Mouse (Mus musculus) hindbrain, embryonic 15.5 days (tissue): ENCODE data around the gene Prss54. TPM values are rescaled to one million over a fixed set of nuclear protein-coding genes. Genes with fewer than 3 reads are reported as not detected.

Experiments
- ATAC-seq: fragments of 200-750 bp; cut with Nextera tagmentation; 2 replicates; pipeline ENCODE4 v1.8.0; 2017; ENCODE audit warnings: low read depth, moderate number of reproducible peaks, moderate TSS enrichment; ENCODE audit not compliant: low FRiP score
- H3K27ac ChIP-seq: fragments of 300-500 bp; sonication (generic); replicated peaks from 2 replicates; pipeline ENCODE4 v1.5.1; 2015; ENCODE audit warnings: mild to moderate bottlenecking, inconsistent platforms
- H3K27me3 ChIP-seq: fragments of 300-500 bp; sonication (generic); 2 replicates; pipeline ENCODE4 v1.6.1; 2015; ENCODE audit warnings: control low read depth, inconsistent platforms
- H3K36me3 ChIP-seq: fragments of 300-500 bp; sonication (generic); 2 replicates; pipeline ENCODE4 v1.6.1; 2015; ENCODE audit warnings: control low read depth, inconsistent platforms
- H3K4me1 ChIP-seq: fragments of 300-500 bp; sonication (generic); replicated peaks from 2 replicates; pipeline ENCODE4 v1.6.1; 2015; ENCODE audit warnings: control low read depth, inconsistent platforms
- H3K4me2 ChIP-seq: fragments of 300-500 bp; sonication (generic); 2 replicates; pipeline ENCODE4 v1.6.1; 2015; ENCODE audit warnings: moderate library complexity, mild to moderate bottlenecking, inconsistent platforms
- H3K4me3 ChIP-seq: fragments of 300-500 bp; sonication (generic); 2 replicates; pipeline ENCODE4 v1.5.1; 2015; ENCODE audit warnings: mild to moderate bottlenecking, inconsistent platforms
- H3K9ac ChIP-seq: fragments of 300-500 bp; sonication (generic); 2 replicates; pipeline ENCODE4 v1.6.1; 2015; ENCODE audit warnings: inconsistent platforms
- H3K9me3 ChIP-seq: fragments of 300-500 bp; sonication (generic); 2 replicates; pipeline ENCODE4 v1.6.1; 2016; ENCODE audit warnings: control low read depth, inconsistent platforms
- WGBS: fragments of 180-500 bp; shearing (Covaris S2); methylation state at CpG from one replicate; pipeline ENCODE4 v1.1.7; 2015; 5-methylcytosine and 5-hydroxymethylcytosine counted together
- polyA plus RNA-seq: library from polyadenylated mRNA; unstranded; fragments of >200 nt; fragmentation: Nextera tagmentation; extraction: Ambion mirVana; gene quantifications from 2 replicates; pipeline ENCODE4 v1.2.1, GENCODE M21; 2015

The Prss54 gene
- polyA plus RNA-seq, 1 experiment from 2014 or later = not detected

DNA sequence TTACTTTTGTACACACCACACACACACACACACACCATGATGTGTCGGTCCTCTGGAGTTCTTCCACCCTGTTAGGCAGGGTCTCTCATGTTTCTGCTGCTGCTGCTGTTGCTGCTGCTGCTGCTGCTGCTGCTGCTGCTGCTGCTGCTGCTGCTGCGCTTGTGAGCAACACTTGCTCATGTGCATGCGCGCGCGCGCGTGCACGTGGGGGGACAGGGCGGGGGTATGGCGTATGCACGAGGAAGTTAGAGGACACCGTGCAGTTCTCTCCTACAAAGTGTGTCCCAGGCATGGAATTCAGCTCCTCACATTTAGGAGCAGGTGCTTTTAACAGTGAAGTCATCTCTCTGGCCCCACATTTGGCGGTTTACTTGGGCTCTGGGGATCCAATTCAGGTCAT, 19.0 kb upstream of the Prss54 start:
- H3K4me3 ChIP-seq = no peak overlapping the region
- H3K27ac ChIP-seq = no peak overlapping the region
- H3K9me3 ChIP-seq = no peaks in the 10 kb centered on the region
- ATAC-seq = no peak
- WGBS = 87% methylated on average over 14 of the region's 14 CpGs
- no peak overlapping the region for H3K9ac ChIP-seq
- H3K4me1 ChIP-seq = no peaks in the 10 kb centered on the region
- no peaks in the 10 kb centered on the region for H3K36me3 ChIP-seq
- no peaks in the 10 kb centered on the region for H3K27me3 ChIP-seq
- no peak overlapping the region for H3K4me2 ChIP-seq

DNA sequence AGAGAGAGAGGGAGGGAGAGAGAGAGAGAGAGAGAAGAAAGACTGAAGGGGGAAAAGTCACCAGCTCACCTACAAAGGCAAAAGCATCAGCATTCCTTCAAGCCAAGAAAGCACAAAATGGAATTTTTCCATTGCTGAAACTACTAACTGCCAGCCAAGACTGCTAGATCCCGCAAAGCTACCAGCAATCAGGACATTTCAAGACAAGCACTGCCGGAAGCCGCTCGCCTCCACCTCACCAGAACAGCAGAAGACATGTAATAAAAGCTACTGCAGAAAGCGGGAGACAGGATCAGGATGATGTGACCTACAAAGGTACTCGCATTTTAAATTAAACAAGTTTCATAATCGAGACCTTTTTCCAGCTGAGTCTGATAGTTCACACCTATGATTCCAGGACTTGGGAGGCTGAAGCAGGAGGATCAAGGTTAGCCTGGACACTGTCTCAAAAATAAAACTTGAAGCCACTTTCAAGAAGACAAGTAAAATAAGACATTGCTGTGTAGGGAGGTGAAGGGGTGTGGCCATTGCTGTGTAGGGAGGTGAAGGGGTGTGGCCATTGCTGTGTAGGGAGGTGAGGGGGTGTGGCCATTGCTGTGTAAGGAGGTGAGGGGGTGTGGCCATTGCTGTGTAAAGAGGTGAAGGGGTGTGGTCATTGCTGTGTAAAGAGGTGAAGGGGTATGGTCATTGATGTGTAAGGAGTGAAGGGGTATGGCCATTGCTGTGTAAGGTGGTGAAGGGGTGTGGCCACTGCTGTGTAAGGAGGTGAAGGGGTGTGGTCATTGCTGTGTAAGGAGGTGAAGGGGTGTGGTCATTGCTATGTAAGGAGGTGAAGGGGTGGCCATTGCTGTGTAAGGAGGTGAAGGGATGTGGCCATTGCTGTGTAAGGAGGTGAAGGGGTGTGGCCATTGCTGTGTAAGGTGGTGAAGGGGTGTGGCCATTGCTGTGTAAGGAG, 17.6 kb upstream of the Prss54 start:
- no peaks in the 10 kb centered on the region for H3K9me3 ChIP-seq
- H3K27me3 ChIP-seq = no peaks in the 10 kb centered on the region
- WGBS = 89% methylated on average over 7 of the region's 7 CpGs
- H3K9ac ChIP-seq = no peak overlapping the region
- no peak overlapping the region for H3K27ac ChIP-seq
- no peak overlapping the region for H3K4me2 ChIP-seq
- H3K4me3 ChIP-seq = no peak overlapping the region
- H3K4me1 ChIP-seq = no peaks in the 10 kb centered on the region
- ATAC-seq = no peak
- no peaks in the 10 kb centered on the region for H3K36me3 ChIP-seq

DNA sequence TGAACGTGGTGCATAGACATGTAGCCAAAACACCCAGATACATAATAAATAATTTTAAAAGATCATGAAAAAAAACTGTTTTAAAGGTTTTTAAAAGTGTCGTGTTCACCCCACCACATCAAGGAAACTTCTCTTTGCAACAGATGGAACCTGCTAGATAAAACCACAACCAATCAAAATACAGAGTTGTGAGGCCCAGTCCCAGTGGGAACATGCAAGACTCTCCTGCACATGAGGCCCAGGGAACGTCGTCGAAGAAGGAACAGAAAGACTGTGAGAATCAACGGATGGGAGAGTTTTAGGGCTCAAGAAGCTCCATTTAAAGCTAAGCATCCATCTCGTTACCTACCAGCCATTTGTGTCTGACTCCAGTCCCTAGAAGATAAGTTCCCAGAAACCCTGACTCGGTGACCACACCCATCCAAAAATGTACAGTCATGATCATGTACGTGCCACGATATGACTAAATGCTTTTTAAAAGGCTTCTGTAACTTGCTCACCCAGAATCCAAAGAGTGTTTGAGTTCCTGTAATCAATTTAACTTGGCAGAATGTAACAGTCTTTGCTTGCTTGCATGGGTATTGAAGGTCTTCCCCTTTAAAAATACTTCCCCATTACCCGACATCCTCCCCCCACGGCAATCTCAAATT, 16.1 kb upstream of the Prss54 start:
- ATAC-seq = no peak
- 87% methylated on average over 12 of the region's 12 CpGs for WGBS
- no peak overlapping the region for H3K9ac ChIP-seq
- H3K27ac ChIP-seq = no peak overlapping the region
- H3K4me1 ChIP-seq = no peaks in the 10 kb centered on the region
- H3K36me3 ChIP-seq = no peaks in the 10 kb centered on the region
- H3K27me3 ChIP-seq = no peaks in the 10 kb centered on the region
- no peak overlapping the region for H3K4me3 ChIP-seq
- no peak overlapping the region for H3K4me2 ChIP-seq
- H3K9me3 ChIP-seq = no peaks in the 10 kb centered on the region

DNA sequence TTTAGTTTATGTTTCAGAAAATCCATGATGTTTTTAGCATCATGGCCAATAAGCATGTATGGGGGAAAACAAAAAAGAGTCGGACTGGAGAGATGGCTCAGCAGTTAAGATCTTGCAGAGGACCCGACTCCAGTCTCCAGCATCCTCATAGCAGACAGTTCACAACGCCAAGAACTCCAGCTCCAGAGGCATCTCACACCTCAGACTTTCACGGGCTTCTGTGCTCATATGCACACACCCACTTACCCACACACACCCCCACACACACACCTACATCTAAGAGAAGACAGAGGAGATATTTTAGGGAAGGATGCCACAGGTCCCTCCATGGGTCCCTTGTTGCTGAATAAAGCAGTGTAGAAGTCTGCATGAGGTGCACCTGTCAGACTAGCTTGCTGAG, 14.4 kb upstream of the Prss54 start:
- H3K27ac ChIP-seq = no peak overlapping the region
- no peak overlapping the region for H3K9ac ChIP-seq
- no peak overlapping the region for H3K4me2 ChIP-seq
- no peak for ATAC-seq
- no peaks in the 10 kb centered on the region for H3K36me3 ChIP-seq
- H3K4me1 ChIP-seq = no peaks in the 10 kb centered on the region
- no peaks in the 10 kb centered on the region for H3K9me3 ChIP-seq
- H3K4me3 ChIP-seq = no peak overlapping the region
- no peaks in the 10 kb centered on the region for H3K27me3 ChIP-seq
- WGBS = 84% methylated on average over 4 of the region's 4 CpGs

DNA sequence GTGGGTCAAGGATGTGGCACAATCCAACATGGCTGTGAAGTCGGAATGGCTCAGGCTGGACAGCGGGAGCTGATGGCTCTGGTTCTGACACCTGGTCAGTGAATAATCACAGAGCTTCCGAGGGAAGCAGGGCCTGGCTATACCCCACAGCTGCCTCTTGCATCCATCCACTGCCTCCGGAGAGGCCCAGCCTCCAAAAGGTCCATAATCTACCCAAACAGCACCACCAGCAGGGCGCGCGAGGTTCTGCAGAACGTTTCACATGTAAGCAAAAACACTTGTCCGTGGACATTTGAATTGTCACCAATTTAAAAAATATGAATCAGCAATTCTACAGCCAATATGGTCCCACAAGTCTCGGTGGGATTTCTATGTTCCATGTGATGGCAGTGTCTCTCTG, 13.1 kb upstream of the Prss54 start:
- no peaks in the 10 kb centered on the region for H3K4me1 ChIP-seq
- WGBS = 67% methylated on average over 10 of the region's 10 CpGs
- H3K4me2 ChIP-seq = no peak overlapping the region
- no peaks in the 10 kb centered on the region for H3K9me3 ChIP-seq
- no peak for ATAC-seq
- no peak overlapping the region for H3K4me3 ChIP-seq
- H3K36me3 ChIP-seq = no peaks in the 10 kb centered on the region
- no peak overlapping the region for H3K9ac ChIP-seq
- no peaks in the 10 kb centered on the region for H3K27me3 ChIP-seq
- H3K27ac ChIP-seq = no peak overlapping the region

DNA sequence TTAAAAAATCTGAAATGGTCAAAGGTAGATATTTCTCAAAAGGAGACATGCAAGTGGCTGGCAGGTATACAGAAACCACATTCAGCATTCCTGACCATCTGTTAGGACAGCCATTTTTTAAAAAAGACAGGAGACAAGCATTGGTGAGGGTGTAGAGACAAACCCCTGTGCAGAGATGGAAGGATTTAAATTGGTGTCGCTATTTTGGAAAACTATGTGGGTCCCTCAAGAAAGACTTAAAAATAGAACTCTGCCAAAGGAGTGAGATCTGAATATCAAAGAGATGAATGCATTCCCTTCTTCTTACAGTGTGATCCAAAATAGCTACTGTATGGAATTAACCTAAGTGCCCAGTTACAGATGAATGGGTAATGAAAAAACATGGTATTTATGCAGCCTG, 11.2 kb upstream of the Prss54 start:
- Histone ChIP-seq H3K27me3 (no peaks in the 10 kb centered on the region), H3K27ac (no peak overlapping the region)

DNA sequence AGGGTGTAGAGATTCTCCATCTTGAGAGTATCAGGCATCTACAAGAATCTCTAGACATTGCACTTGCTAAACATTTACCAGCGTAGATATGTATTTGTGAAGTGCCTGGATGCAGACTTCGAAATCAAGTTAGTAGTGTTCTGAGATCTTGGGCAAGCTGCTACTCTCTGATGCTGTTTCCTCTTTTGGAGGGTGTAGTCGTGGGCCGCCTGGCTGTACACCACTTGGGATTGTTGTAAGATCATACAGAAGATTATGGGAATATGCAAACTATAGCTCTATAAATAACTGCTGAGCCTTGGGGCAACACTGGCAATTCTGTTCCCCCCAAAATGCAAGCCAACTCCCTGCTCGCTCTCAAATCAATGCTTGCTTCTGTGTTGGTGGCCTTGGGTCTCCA, 3.0 kb downstream of the Prss54 start:
- H3K27me3 ChIP-seq = no peaks in the 10 kb centered on the region
- H3K9me3 ChIP-seq = no peaks in the 10 kb centered on the region
- no peak overlapping the region for H3K4me2 ChIP-seq
- H3K9ac ChIP-seq = no peak overlapping the region
- ATAC-seq = no peak
- 91% methylated on average over 5 of the region's 5 CpGs for WGBS
- no peaks in the 10 kb centered on the region for H3K36me3 ChIP-seq
- no peak overlapping the region for H3K27ac ChIP-seq
- H3K4me3 ChIP-seq = no peak overlapping the region
- no peaks in the 10 kb centered on the region for H3K4me1 ChIP-seq

More for the DNA sequence above, 11.2 kb upstream of the Prss54 start:
- Histone ChIP-seq H3K9ac (no peak overlapping the region), H3K4me3 (no peak overlapping the region), H3K36me3 (no peaks in the 10 kb centered on the region), H3K4me1 (no peaks in the 10 kb centered on the region), H3K4me2 (no peak overlapping the region), H3K9me3 (no peaks in the 10 kb centered on the region)
- WGBS = 93% methylated on average over 1 of the region's 1 CpGs
- no peak for ATAC-seq

DNA sequence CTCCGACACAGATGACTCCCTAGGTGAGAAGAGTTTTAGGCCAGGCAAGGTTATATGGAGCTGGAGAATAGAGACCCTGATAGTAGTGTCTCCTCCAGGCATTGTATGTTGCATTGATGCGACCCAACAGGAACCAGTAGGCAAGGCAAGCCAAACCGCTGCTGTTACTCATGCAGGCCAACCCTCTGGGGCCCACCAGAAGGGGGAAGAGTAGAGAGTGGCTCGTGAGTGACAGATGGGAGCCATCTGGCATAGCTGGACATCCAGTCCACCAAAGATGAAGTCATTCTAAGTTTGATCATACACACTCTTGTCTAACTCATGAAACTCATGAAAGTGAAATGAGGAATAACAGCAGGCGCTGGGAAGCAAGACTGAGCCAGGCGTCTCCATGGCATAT, 9.3 kb downstream of the Prss54 start:
- H3K4me2 ChIP-seq = no peak overlapping the region
- 74% methylated on average over 6 of the region's 6 CpGs for WGBS

DNA sequence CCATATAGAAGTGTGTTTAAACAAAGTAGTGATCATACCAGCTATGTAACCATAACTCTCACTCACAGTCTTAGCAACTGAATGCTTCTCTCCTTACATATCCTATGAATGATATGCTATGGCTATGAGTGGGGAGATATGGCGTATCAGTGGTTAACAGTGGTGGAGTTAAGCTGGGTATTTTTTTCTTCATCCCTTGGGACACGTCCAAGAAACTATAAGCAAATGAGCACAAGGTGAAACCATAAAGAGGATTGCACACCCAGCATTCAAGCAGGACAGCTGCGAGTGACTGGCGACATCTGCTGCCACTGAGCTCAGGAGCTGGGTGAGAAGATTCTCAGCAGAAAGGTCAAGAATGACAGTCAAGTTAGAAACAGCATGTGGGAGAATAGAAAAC, 9.9 kb downstream of the Prss54 start:
- H3K9ac ChIP-seq = no peak overlapping the region
- no peaks in the 10 kb centered on the region for H3K9me3 ChIP-seq
- 70% methylated on average over 4 of the region's 4 CpGs for WGBS
- no peak overlapping the region for H3K4me2 ChIP-seq
- H3K4me3 ChIP-seq = no peak overlapping the region
- H3K27ac ChIP-seq = no peak overlapping the region
- ATAC-seq = no peak
- no peaks in the 10 kb centered on the region for H3K4me1 ChIP-seq
- no peaks in the 10 kb centered on the region for H3K27me3 ChIP-seq
- no peaks in the 10 kb centered on the region for H3K36me3 ChIP-seq

More for the DNA sequence above, 9.3 kb downstream of the Prss54 start:
- H3K27ac ChIP-seq = no peak overlapping the region
- H3K27me3 ChIP-seq = no peaks in the 10 kb centered on the region
- no peaks in the 10 kb centered on the region for H3K4me1 ChIP-seq
- H3K4me3 ChIP-seq = no peak overlapping the region
- no peak for ATAC-seq
- no peaks in the 10 kb centered on the region for H3K9me3 ChIP-seq
- no peaks in the 10 kb centered on the region for H3K36me3 ChIP-seq
- H3K9ac ChIP-seq = no peak overlapping the region

DNA sequence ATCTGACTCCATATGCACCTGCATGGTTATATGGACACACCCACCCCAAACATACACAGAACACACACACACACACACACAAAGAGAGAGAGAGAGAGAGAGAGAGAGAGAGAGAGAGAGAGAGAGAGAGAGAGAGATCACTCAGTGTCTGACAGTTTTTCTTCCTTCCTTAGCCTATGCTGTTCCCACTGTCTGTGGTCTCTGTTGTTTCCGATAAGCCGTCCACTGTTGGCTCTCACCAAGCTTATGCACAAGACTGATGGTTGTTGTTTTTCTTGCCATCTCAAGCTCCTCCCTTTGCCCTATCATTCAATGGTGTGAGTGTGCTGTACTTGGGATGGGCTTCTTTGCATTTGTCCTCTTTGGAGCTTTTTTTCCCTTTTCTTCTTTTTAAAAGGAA, 20.2 kb downstream of the Prss54 start:
- Histone ChIP-seq H3K4me3 (no peak overlapping the region), H3K4me1 (no peaks in the 10 kb centered on the region), H3K36me3 (no peaks in the 10 kb centered on the region), H3K27me3 (no peaks in the 10 kb centered on the region), H3K4me2 (no peak overlapping the region), H3K9me3 (no peaks in the 10 kb centered on the region), H3K9ac (no peak overlapping the region), H3K27ac (no peak overlapping the region)
- no peak for ATAC-seq
- 88% methylated on average over 2 of the region's 2 CpGs for WGBS

DNA sequence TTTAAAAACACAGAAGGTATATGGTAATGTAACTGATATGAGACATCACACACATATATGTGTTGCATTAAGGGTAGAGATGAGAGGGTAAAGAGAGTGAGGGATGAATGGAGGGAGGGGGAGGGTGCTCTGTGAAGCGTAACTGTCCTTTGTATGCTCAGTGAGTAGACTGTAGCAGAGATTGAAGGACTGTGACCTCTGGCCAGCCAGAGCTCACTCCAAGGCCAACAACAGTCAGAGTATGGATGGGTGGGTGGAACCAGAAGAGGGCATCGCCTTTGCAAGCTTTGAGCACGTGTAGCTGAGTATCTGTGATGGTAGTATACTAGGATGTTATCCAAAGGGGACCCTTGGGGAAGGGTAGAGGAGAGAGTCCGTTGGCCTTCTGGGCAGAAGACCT, 24.6 kb downstream of the Prss54 start:
- WGBS = 61% methylated on average over 4 of the region's 4 CpGs
- no peak for ATAC-seq

More for the DNA sequence above, 24.6 kb downstream of the Prss54 start:
- no peak overlapping the region for H3K4me3 ChIP-seq
- no peaks in the 10 kb centered on the region for H3K9me3 ChIP-seq
- peaks cover 11% of the 10 kb centered on the region for H3K4me1 ChIP-seq
- H3K9ac ChIP-seq = no peak overlapping the region
- no peak overlapping the region for H3K27ac ChIP-seq
- no peaks in the 10 kb centered on the region for H3K27me3 ChIP-seq
- no peak overlapping the region for H3K4me2 ChIP-seq
- no peaks in the 10 kb centered on the region for H3K36me3 ChIP-seq
